Mouse (Mus musculus): ENCODE measurements around the gene Abcd2. TPM values are rescaled to one million over a fixed set of nuclear protein-coding genes. Genes with fewer than 3 reads are reported as not detected.

Abcd2 gene
- 8.7 and 10.5 TPM in 2 replicates for total RNA-seq (2021)
- long read RNA-seq, full-length matches to known transcripts: 27 of 36 reads
- long read RNA-seq, partial matches to known transcripts: 1 of 36 reads
- long read RNA-seq, other reads (novel, unspliced or antisense): 8 of 36 reads

DNA sequence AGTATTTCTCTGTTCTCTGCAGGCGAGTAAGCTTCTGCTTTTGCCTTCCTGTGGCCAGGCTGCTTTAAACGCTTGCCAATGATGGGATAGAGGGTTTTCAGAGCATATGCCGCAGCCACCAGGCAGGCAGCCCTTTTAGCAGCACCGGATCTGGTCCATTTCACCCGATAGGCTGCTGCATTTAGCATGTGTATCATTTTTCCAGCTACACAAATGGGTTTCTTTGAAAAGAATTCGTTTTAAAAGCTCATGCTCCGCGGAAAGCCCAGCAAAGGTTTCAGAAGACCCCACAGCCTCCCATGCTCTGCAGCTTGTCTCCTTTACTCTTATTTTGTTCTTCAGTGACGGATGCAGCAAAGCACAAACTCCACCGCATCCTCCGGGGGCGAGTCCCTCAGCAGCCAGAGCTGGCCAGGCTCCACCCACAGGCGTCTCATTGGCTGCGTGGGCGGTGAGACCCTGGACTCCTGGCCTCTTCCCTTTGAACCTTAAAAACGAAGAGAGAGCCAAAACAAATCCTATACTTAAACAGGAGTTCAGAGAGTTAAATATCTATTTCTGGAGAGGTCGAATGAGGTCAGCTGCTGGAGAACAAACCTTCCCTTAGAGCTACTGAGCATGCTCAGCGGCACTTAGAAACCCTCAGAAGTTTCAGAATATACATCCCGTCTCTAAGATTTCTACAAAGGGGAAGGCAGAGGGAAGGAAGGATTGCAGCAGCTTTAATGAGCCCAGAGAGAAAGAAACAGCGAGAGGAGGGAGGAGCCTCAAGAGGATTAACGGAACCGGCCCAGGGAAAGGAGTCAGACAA is at the start of gene Abcd2:
Gene Abcd2, minus strand, starts transcription at position 388 of the 811 bp plus-strand sequence.
- peak; percentile 70 for DNase-seq

DNA sequence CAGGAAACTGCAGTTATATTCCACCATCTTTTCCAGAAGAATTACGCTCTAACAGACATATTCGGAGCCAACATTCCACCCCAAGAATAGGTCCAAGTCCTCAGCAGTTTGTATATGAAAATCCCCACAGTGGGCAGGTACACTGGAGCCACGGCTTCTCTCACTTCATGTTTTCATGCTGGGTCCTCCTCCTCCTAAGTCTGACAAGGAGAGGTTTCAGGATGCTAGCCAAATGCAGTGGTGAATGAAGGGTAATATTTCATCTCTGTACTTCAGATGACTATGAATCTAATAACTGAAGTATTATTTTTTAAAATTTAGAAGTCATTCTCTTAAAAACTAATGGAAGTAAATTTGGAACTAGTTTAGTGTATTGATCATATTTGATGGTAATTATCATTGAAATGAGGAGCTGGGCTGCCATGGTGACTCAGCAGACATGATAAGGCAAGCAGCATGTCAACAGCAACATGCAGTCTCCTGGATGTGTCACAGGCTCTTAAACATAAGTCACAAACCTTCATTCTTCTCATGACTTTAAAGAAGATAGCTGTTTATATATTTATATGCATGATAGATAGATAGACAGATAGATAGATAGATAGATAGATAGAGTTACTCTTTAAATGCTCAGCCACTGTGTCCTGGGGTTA is 49.2 kb upstream of the Abcd2 start:
- DNase-seq: no peak

DNA sequence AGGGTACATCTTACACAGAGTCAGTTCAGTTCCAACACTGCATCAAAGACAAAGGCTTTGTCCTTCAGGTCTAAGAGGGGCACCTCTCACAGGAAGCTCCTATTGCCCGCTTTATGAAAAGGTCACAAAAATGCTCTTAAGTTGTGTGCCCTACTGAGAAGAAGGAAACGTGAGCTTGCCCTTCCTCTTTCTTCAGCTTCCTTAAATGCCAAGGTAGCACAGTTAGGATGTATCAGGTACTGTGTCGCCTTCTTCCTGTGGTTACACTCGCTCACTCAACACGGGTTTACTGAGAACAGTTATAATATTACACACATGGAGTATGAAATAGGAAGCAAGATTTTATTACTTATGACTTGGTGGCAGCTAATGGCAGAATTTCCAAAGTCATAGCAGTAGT is 45.7 kb upstream of the Abcd2 start:
- DNase-seq: no peak

DNA sequence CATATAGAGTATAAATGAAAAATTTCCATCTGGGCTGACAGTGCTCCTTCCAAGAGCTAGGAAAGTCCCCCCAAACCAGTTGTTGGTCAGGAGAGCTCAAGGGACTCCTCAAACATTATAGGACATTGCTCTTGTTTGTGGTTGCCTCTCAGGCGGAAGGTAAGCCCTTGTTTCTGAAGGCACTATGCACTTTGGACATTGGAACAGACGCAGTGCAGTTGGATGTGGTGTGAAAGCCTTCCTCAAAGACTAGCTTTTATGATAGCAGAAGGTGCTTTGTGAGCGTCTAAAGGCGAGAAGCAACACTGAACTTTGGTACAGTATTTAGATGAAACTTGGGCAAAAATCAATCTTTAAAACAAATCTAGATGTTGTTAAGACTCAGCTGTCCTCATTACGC is 14.9 kb upstream of the Abcd2 start:
- no peak for DNase-seq

DNA sequence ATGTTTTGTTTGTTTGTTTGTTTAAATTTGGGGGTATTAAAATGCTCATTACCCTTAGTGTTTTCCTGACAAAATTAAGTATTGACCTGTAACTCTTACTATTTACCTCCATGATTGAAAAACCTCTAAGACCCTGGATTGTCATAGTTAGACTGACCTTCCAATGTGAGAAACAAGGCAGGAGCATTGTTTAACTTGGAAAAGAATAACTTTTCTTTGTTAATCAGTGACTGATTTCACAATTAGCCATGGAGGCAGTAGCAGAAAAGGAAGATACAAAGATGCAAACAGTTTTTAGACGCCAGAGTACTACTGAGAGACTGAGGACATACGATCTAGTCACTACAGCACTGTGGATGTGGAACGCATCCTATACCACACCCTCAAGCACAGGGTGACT is 11.9 kb upstream of the Abcd2 start:
- DNase-seq: no peak

DNA sequence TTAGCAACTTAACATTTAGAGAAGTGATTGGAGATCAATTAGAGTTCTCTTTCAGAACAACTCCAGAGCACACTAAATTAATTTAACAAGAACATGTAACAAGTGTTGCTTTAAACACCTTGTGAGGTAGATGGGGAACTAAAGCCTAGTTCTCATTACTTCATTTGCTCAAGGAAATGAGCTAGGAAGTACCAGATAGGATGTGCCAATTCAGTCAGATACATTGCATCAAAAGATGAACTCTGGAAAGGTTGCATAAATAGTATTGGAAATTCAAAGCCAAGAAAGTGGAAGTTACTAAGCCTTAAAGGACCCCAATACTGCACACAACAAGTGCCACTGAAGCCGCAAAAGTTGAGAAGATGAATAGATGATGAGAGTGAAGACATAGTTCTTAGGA is 10.9 kb upstream of the Abcd2 start:
- no peak for DNase-seq

DNA sequence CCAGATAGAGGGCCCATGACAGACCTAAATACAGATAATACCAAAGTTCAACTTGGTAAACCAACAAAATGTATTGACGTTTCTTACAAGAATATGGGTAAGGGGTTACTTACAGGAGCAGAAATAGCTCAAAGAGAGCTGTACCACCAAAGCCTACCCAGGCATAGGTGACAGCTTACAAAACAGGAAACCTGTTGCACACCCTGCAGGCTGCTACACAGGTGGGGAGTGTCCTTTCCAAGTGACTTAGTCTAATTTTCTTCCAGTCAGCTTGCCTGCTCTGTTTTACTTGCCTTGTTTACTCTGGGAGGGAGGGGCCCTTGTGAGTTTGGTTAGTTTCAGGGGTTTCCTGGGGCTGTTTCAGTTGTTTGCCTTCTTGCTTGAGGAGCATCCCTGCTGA is 9.2 kb upstream of the Abcd2 start:
- no peak for DNase-seq

DNA sequence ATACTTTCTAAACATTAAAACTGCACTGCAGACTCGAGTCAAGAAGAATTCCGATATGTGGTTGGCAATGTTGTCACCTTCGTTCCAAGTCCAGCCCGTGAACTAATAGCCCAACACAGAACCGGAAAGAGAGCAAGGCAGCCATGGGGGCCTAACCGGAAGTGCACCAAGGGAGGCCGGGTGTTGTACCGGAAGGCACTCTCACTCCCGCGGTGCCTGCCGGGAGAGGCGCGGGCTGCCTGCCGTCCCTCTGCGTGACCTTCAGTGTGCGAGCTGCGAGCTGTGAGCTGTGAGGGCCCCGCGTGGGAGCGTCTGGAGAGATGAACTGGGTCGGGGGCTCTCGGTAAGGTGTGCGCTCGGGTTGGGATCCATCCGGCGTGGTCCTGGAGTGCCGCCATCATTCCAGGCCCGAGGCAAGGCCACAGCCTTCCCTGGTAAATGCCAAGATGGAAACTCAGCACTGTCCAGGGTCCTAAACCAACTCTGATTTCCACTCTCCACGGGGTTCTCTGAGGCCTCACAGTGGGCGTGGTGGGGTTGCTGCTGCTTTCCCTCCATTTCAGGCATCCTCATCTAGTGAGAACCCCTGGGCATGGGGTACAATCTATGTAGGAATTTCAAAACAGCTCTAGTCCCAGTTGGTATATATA is 7.8 kb upstream of the Abcd2 start, which contains the start of gene CN725425:
Gene CN725425, plus strand, starts transcription at position 239 of the 650 bp plus-strand sequence.
- DNase-seq: no peak

DNA sequence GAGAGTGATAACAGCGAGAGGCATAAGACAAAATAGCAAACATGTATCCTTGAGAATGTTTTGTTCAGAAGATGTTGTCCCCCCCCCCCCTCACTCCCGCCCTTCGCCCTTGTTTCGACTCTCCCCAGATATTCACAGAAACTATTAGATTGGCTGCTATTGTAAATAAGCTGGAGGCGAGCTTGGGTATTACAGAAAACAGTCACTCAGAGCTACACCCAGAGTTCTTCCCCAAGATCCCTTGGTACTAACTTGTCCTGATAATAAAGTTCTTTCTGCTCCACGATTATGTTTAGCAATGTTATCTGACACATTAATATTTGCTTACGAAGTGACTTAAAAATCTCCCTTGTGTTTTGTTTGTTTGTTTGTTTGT is 612 bp upstream of the Abcd2 start:
- DNase-seq: no peak

DNA sequence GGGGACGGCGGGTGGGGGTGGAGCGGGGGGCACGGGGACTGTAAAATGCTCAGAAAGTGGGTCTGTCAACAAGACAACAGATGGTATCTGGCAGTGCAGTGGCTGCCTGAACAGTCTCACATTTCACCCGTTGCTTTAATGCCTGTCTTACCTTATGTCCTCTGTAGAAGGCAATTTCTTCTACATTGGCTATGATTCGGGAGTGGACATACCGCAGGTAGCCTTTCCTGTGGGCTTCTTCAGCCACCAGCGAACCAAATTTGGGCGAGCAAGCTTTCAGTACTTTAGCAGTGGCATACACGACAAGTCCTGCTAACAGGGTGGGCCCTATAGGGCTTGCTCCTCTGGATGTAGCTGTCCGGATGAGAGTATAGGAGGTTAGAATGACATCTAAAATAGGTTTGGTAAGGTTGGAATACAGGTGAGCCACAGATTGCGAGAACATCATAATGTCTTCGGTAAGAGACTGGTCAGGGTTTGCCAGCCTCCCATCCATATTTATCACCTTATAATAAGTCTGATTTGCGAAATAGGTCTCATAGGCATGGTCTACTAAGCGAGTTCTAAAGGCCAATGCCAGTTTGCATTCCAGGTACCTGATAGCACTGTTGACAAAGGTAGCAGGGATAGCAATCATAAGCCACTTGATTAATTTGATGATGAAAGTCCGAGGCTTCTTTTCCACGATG is 936 bp downstream of the Abcd2 start:
- no peak for DNase-seq

DNA sequence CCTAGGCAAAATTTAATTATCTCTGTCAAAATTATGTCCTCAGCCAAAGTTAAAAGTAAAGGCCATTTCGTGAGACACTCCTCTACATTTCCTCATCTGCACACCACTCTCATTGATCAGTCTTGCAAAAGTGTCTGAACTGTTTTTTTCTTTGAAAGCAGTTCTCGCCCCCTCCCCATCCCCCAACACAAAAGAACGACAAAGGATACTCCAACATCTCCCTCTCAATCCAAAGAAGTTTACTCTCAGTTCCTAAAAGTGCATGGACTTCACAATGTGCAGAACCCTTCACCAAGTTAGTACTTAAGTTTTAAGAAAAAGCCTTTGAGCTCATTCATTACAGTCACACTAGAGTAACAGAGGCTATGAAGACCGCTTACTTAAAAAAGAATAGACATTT is 1.6 kb downstream of the Abcd2 start:
- no peak for DNase-seq

DNA sequence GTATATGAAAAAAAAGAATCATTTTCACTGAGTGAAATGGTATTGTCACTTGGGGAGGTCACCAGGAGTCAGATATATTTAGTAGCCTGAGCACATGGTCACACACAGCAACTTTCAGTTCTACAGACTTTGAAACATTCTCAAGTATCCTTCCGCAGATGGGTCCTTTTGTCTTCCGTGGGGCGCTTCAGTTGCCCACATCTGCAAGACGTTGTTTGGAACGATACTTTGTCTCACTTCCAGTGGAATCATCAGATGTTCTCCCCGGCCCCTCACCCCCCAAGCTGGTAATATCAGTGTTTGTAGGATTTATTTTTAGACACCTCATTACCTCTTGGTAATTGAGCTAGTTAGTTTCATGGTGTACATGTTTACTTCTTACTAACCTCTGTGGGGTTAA is 5.2 kb downstream of the Abcd2 start:
- DNase-seq: no peak

DNA sequence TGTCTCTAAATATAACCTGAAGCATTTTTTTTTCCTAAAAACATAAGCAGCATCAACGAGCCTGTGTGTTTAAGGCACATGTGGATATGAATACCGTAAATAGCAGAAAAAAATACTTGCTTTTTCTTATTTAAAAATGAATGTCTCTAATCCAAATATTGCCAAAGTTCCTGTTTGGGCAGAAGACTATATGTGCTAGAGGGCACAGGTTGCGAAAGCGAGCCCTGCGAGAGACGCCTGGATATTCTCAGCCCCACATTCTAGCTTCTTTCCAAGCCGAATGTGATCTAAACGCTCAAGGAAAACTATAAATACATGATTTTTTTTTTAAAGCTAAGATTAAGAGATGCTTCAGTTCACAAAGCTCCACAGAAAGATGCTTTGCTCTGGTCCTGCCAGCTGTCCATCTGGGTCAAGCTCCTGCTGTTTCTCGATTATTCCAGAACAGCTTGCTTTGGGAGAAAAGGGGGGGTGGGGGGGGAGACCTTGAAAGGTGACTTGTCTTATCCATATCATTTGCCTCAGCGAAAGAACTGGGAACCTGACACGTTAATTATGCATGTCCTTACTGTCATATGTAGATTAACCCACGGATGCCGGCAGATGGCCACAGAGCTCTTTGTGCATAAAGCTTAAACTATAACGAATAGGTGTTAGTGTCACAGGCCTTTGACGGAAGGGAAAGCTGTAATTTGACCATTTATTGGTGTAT is 11.5 kb downstream of the Abcd2 start:
- DNase-seq: no peak

DNA sequence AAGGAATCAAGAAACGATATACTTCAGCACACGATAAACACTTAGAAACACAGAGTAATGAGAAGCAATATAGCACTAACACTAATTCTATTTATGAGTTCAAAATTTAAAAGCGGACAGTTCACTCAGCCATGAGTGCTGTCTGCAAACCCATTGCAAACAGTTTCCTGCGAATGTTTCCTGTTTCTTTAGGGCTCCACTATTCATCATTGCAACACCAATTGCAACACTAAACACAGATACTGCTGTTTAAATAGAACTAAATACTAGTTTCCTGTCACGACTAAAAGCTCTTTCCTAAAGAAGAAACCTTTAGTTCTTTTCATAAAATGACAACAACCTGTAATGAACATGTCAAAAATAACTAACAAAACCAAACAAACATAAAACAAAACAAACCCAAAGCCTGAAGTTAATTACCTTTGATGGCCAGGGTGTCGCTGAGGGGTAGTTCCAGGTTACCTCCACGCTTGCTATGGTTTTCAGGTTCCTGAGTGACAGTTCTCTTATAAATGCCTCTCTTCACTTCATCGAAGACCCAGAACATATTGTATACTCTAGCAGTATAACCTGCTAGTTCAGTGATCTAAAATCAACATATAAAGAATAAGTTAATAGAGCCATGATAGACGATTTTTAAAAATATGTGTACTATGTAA is 12.8 kb downstream of the Abcd2 start:
- DNase-seq: no peak

DNA sequence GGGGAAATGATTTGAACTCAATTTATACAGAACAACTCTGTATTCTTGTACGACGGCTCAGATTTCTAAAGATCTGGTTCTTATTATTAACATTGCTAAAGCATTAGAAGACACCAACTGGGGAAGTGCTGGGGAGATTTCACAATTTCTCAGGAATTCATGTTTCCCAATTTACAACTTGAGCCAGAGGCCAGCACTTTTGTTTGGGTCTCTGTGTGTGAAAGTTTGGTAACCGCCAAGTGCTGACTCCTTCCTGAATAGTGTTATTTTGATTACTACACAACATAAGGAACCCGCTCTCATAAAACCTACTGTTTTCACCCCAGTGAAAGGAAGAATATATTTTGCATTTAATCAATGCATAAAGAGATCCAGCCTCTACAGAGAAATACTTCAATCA is 19.4 kb downstream of the Abcd2 start:
- no peak for DNase-seq

DNA sequence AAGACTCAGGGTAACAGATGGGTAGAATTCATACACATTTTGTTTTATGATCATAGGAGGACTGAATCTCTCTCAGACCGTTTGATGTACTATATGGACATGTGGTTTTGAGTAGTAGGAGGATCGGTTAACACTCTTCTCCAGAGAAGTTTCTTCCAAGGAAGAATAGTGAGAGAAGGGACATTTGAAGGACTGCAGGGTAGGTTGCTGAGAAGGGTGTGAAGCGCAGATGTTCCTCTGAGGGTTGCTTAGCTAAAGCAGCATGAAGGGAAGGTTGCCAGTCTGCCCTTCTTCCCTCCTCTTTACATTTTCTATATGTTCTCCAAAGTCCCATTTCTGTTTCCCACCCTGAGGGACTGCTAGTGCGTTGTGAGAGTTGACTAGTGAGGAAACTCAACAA is 20.3 kb downstream of the Abcd2 start:
- DNase-seq: no peak

DNA sequence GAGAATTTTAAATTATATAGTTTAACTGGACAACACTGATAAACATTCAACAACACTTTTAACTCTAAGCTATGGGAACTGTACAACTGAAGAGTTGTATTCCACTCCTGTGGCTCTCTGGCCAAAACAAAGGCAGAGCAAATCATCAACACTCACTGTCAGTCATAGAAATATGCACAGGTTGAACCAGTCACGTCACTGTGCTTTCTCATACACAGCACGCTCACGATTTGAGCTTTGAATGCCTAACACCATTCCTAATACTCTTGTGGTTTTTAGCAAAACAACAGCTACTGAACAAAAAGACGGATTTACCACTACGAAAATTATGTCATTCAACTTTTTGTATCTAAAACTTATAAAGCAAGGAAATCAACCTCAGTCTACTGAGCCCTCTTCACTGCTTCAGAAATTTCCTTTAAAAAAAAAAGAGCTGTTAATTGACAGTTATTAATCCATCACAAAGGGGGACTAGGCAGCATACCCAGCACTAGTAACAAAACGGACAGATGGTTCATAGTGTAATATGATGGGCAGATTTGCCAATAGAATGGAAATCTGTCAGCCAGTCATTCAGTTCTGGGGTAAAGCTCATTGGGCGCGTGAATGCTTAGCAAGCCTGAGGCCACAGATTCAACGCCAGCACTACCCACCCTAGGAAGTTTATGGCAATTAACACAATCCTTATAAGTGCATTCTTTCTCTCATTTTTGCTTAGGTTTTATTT is 20.8 kb downstream of the Abcd2 start:
- no peak for DNase-seq

DNA sequence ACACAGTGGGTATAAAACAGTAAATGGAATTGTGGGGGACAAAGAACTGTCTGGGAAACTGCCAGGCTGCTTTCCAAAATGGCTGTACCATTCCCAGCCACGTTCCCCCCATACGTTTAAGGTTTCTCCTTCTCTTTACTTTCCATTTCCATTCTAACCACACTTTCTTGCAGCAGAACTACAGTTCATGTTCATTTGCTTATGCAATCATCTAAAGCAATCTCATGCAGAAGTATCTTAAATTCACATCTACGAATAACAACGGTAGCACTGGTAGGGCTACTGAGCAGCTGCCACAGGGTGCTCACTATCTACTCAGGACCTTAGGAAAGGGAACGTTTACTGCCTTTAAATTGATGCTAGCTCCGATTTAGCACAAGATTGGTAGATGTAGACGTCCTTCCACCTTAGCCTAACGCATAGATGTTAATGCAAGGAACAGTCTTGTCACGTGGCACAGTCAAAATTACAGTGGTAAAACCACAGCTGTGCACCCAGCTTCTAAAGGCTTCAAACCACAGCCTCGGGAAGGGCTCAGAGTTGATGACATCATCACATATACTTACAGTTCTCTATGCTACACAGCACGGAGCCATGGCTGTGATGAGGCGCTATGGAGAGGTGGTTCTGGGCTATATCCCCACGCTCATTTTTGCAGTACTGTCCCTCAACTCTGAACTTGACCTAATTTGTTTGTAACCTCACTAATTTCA is 23.6 kb downstream of the Abcd2 start:
- DNase-seq: no peak

DNA sequence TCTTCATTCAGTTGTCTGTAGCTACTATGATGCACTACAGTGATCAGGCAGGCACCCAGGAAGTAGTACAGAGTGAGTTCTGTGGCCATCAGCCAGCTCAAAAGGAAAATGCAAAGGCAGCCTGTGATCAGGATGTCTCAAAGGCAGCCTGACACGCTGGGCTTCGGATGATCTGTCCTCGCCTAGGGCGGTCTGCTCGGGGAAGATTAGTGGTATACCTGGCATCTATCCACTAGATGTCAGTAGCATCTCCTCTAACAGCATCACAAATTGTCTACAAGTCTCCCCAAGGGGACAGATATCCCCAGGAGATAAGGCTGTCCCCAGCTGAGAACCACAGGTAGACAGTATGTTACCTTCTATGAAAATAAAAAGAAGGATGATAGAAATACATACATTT is 26.6 kb downstream of the Abcd2 start:
- peak; percentile 10 for DNase-seq

DNA sequence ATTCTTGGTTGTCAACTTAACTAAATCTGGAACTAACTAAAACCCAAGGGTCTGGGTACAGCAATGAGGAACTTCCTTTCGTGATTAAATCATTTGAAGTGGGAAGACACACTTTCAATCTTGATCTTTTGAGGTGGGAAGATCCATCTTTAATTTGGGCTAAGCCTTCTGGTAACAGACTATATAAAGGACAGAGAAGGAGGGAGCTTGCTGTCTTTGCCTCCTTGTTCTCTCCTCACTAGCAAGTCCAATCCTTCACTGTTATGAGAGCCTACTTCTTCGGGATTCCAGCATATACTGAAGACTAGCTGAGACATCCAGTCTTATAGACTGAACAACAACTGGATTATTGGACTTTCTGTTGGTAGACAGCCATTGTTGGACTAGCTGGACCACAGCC is 28.1 kb downstream of the Abcd2 start:
- DNase-seq: no peak

Measured in adrenal gland, postnatal 25 days (tissue).